Mouse (Mus musculus) splenic B cell, adult 2 months (primary cell): Measurements from ENCODE around the gene Myo7a.
A peak's percentile ranks its signal among the peaks of the same experiment; 100 is the strongest.

ENCODE experiments used
- DNase-seq: peaks from one replicate; pipeline ENCODE4 v3.0.0-alpha.2; 2011; ENCODE audit warnings: low read depth, low spot score
- H3K27me3 ChIP-seq: 2 replicates; pipeline ENCODE4 v1.6.1; 2012; ENCODE audit warnings: mild to moderate bottlenecking, low read length, moderate library complexity, mixed read lengths; ENCODE audit not compliant: control insufficient read depth, poor library complexity, insufficient read depth, severe bottlenecking
- H3K36me3 ChIP-seq: 2 replicates; pipeline ENCODE4 v1.6.1; 2012; ENCODE audit warnings: mild to moderate bottlenecking, low read length, moderate library complexity, mixed read lengths; ENCODE audit not compliant: control insufficient read depth, poor library complexity, insufficient read depth, severe bottlenecking

Gene Myo7a

DNA sequence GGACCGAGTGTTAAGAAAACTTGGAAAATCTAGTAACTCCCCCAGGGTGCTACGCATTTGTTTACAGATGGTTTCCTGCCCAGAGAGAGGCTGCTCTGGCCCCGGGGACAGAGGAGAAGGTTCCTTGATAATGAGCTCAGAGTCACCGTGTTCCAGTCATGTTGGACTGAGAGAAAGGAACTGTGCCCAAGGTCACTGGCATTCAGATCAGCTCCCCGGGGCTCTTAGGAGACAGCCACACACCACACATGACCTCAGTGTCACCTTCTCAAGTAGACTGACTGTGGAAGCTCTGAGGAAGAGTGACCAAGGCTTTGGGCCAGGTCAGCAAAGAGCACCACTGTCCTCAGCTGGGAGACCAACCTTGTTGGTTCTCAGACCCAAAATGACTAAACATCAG is 5.4 kb upstream of the Myo7a start:
- DNase-seq, result no peak
- no peaks in the 10 kb centered on the region; the same call in 1 of the 2 replicates for H3K36me3 ChIP-seq
- no peaks in the 10 kb centered on the region for H3K27me3 ChIP-seq

DNA sequence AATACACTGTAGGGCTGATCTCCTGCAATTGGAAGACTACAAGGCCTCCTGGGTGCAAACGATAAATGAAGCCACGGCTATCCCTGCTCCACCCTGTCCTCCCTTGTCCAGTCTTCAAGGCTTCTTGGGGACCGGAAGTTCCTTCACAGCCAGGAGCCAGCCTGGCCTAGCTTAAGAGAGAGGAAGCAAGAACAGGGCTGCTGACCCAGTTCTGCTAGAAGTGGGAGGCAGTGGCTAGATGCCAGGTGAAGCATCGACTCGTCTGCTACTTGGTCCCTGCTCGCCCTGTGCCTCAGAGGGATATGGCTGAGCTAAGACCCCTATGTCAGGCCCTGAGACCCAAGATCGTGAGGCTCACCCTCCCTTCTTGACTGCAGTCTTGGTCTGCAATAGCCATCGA is 2.3 kb upstream of the Myo7a start:
- H3K27me3 ChIP-seq, result no peaks in the 10 kb centered on the region
- no peak for DNase-seq
- no peaks in the 10 kb centered on the region for H3K36me3 ChIP-seq

DNA sequence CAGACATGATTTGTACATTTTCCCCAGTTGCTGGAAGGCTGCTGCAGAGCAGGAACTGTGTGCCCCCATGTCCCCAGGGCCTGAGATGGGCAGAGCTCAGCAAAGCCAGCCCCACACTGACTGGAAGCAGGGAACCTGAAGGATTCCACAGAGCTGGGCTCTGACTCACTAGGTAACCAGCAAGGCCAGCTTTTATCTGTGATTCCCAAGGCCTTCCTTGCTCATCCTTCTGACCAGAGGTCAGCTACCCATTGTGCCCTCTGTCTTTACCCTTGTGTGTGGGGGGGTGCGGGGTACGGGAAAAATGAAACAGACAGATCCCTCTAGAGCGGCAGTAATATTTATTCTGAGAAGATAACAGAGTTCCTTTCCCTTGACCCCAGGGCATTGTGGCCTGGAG is 1.9 kb upstream of the Myo7a start:
- DNase-seq, result no peak
- Histone ChIP-seq H3K27me3 (no peaks in the 10 kb centered on the region), H3K36me3 (no peaks in the 10 kb centered on the region)

DNA sequence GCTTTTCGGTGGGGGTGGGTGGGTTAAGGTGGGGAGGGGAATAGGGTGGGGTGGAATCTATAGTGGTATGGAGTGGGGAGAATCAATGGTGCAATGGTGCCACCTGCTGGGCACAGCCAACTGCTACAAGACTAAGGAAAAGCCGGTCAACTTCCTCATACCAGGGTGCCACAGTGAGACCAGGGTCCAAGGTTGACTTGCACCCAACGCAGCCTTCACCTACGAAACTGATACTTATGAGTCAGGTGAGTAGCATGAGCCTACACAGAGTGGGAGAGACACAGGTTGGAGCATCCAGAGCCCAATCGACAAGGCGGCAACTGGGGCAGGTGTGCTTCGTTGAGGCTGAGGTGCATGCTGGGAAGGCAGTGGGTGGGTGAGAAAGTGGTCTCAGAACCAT is 1.0 kb upstream of the Myo7a start:
- peak; percentile 87 for DNase-seq
- H3K36me3 ChIP-seq, result no peaks in the 10 kb centered on the region
- no peaks in the 10 kb centered on the region for H3K27me3 ChIP-seq

DNA sequence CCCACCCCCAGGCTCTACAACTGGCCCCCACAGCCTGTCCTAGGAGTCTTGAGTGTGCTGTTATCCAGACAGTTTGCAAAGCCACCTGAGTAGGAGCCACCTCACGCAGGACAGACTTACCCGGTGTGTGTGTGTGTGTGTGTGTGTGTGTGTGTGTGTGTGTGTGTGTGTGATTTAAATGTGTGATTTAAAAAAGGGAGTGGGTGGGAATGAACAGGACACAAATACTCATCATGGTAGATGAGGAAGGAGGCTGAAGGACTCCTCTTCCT is 573 bp upstream of the Myo7a start:
- H3K27me3 ChIP-seq, result no peaks in the 10 kb centered on the region
- H3K36me3 ChIP-seq, result no peaks in the 10 kb centered on the region
- DNase-seq, result no peak

DNA sequence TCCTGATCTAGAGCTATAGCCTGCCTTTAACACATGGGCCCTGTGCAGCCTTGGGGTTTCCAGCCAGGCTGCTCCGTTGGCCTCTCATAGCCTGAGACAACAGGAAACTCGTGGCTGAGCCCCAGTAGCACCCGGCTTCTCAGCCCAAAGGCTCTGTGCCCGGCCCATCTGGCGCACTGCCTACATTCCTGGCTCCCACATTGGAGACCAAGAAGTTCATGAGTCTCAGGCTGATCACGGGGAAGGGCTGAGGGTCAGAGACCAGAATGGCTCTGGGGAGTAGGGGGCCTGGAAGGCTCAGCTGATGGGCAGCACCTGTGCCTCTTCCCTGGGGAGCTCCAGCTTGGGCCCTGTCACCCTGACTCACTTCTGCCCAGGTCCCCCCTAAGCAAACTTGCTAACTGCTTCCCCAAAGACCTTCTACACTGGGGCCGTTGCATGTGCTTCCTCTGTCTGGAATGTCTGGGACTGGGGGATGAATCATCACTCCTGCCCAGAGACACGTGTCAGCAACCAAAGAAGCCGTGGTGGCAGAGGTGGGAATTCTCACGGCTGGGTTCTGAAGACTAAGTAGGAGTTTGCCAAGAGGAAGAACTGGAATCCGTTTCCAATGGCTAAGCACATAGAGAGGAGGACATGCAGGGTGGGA is 2.2 kb downstream of the Myo7a start:
- no peaks in the 10 kb centered on the region for H3K36me3 ChIP-seq
- H3K27me3 ChIP-seq, result no peaks in the 10 kb centered on the region
- DNase-seq, result no peak

DNA sequence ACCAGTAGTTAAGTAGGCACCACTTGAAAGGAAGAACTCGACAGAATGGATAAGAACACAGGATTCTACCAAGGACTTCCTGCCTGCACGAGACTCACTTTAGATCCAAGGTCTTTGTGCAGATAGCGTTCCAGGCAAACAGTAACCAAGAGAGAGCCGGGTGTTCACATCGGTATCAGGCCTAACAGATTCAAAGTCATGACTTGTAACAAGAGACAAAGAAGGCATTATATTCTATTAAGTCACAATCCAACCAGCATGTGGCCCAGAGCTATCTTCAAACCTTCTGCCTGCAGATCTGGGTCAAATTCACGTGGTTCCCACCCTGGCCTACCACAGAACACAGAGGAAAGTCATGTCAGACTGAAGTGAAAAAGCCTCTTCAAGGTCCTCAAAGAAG is 4.7 kb downstream of the Myo7a start:
- no peak for DNase-seq
- Histone ChIP-seq H3K27me3 (no peaks in the 10 kb centered on the region), H3K36me3 (no peaks in the 10 kb centered on the region)

DNA sequence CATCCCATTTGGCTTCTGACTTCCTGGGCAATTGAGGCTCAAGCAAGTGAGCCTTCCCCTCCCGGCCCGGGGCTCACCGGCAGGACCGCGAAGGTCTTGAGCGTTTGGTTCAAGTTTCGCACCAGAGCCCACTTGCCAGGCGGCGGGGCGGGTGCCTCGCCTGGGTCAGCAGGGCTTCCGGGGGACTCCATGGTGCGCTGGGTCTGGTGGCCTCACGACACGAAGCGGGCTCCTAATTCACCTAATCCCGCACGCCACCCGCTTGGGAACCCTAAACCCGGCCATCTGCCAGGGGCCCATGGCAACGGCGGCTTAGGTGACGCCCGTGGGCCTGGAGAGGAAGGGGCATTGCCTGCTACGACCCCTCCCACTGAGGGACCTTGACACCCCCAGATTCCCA is 8.1 kb downstream of the Myo7a start:
- Histone ChIP-seq H3K36me3 (no peaks in the 10 kb centered on the region), H3K27me3 (no peaks in the 10 kb centered on the region)
- DNase-seq, result no peak

DNA sequence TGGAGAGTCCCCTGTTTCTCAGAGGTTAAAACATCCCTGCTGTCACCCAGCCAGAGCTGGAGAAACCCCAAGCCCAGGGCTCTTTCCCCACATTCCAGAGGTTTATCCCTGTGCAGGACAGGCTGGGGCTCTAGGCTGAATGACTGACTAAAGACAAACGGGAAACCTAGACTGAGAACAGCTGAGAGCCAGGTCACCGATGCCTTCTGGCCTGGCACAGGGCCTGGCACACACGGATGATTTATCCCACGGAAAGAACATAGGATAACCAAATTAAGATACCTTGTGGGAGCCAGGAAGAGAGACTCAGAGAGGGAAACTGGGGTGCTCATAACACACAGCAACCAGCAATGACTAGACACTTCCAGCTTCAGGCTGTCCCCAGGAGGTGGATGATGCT is 9.6 kb downstream of the Myo7a start:
- Histone ChIP-seq H3K36me3 (no peaks in the 10 kb centered on the region), H3K27me3 (no peaks in the 10 kb centered on the region)
- DNase-seq, result no peak

DNA sequence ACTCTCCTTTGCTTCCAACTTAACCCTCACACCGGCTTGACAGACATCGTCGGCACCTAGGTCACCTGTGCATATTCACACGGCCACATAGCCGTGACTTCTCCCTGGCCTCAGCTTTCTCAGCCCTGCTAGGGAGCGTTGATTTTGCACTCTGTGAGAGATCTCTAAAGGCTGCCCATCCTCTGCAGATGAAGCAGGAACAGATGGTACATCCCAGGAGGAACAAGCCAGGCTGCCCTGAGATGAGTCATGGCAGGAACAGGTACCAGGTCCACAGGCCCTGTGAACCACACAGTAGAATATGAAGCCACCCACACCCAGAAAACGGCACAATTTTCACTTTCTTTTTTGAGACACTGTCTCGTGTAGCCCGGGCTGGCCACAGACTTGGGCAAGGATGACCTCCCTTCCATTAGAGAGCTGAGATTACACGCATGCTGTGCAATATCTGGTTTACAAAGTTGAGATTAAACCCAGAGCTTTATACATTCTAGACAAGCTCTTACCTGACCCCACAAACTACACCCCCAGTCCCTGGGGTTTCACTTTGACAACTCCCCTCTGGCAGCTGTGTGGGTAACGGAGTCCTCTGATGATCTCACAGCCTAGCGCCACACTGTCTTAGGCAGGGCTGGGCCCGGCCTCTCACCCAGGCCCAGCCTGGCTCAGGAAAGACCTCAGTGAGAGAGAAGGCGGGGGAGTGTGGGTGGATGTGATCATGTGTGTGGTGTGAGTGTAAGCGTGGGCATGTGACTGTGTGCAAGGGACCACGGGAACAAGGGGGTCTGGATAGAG is 10.5 kb downstream of the Myo7a start:
- Histone ChIP-seq H3K27me3 (no peaks in the 10 kb centered on the region), H3K36me3 (no peaks in the 10 kb centered on the region)
- DNase-seq, result peak; percentile 61

DNA sequence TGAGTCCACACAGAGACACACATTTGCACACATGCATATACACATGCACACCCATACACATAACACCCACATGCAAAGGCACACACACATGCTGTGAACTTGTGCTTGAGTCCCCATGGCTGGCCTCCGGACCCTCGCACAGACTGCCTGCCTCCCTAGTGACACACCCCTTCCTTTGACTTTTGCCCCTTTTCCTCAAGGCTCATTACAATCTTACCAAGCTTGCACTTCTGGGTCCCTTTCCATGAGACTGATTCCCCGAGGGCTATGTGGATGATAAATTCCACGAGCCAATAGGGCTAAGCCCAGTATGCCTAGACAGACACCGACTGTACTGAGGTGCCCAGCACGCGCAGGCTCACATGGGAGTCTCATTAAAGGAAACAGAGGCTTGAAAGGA is 13.1 kb downstream of the Myo7a start:
- H3K27me3 ChIP-seq, result no peaks in the 10 kb centered on the region
- no peaks in the 10 kb centered on the region for H3K36me3 ChIP-seq
- no peak for DNase-seq

DNA sequence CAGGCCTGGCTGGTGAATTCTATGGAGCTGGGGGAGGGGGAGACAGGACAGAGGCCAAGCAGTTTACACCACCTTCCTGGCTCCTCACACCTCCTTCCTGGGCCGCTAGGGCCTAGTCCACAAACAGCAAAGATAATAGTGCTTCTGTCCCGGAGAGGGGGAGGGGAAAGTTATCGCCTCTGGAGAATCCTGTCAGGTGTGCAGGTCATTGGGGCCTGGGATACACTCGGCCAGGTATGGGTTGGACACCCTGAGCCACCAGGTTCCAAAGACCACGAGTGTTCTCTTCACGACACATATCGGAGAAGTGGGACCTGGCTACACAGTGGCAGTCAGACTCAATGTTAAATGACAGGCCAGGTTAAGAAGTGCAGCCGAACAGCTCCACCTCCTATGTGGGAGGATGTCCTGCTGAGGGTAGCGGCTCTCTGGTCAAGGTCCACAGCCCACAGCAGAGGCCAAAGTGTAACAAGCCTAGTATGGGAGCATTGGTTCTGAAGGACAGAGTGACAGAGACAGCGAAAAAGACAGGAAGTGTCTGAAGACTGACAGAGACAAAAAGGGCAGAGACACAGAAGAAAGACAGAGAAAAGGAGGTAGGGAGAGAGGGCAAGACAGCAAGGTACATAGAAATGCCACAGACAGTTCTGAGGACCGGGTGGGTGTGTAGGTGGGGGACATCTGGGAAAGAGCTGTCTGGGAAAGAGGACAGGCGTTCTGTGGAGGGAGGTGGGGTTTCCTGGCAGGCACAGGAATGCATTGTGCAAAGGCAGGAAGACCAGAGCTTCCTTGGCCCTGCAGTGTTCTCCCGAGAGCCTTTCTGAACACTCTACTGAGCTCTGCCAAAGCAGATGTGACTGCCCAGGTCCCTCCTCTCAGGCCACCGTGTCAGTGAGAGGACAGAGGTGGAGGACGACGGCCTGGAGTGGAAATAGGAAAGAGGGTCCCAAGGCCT is 14.6 kb downstream of the Myo7a start:
- H3K27me3 ChIP-seq, result no peaks in the 10 kb centered on the region
- no peaks in the 10 kb centered on the region for H3K36me3 ChIP-seq
- DNase-seq, result no peak

DNA sequence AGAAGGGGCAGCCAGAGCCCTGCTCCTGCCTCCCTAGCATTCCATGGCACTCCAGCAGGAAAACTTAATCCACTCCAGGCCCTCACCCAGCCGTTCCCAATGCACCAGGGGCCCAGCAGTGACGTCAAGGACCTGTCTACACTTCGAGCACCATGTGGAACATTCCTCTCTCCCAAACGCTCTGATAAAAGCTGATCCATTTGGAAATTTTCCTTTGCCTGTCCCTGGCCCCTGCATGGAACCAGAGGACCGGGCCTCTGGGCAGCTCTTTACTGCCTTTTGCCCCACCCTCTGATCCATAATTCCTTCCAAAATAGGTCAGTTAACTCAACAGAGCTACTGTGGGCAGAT is 15.4 kb downstream of the Myo7a start:
- no peak for DNase-seq
- Histone ChIP-seq H3K36me3 (no peaks in the 10 kb centered on the region), H3K27me3 (no peaks in the 10 kb centered on the region)

DNA sequence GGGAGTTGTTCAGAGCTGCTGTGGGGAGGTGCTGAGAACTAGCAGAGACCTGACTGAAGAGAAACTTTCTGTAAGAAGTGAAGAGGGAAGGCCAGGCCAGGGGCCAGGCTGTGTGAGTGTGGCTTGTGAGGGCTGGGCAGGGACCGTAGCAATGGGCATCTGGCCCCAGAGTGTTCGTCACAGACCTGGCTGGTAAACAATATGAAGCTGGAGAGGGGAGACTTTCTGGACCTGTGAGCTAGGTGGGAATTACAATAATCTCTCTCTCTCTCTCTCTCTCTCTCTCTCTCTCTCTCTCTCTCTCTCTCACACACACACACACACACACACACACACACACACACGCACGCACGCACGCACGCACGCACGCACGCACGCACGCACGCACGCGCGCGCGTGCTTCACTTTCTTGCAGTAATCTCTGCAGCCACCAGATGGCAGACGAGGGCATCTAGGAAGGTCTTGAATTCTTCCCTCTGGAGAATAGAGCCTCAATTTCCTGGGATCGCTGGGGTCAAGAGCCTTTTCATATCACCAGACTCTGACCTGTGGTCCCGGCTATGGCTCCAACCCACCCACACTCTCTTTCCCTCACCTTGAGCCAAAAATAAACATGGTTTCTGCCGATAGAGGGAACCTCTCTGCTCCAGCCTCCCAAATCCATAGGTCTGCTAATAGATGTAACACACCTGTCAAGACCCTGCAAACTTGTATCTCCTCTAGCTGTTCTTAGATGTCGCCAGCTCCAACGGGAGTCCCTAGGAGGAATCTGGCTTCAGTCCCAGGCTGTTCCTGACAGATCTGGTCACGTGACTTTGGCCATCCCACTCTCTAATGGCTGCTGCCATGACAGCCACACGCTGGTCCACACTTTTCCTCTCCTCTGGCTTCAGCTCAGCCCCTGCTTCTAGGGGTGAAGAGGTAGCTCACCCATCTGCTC is 16.1 kb downstream of the Myo7a start:
- no peaks in the 10 kb centered on the region for H3K27me3 ChIP-seq
- peak; percentile 82 for DNase-seq
- no peaks in the 10 kb centered on the region for H3K36me3 ChIP-seq
